Mouse (Mus musculus) lung, embryonic 16.5 days (tissue): ENCODE data around the gene Sypl2. TPM values are rescaled to one million over a fixed set of nuclear protein-coding genes. Genes with fewer than 3 reads are reported as not detected.

Experiments
- ATAC-seq: fragments of 200-750 bp; cut with Nextera tagmentation; 2 replicates; pipeline ENCODE4 v1.8.0; 2017; ENCODE audit warnings: low read depth, mild to moderate bottlenecking, moderate library complexity
- H3K27ac ChIP-seq: fragments of 300-500 bp; sonication (generic); 2 replicates; pipeline ENCODE4 v1.5.1; 2014; ENCODE audit warnings: mild to moderate bottlenecking, control low read depth, low read length
- H3K27me3 ChIP-seq: fragments of 300-500 bp; sonication (generic); 2 replicates; pipeline ENCODE4 v1.6.1; 2014; ENCODE audit warnings: low read depth, low read length, mixed read lengths; ENCODE audit not compliant: control insufficient read depth, insufficient read depth
- H3K36me3 ChIP-seq: fragments of 300-500 bp; sonication (generic); 2 replicates; pipeline ENCODE4 v1.6.1; 2014; ENCODE audit warnings: low read length; ENCODE audit not compliant: control insufficient read depth, insufficient read depth
- H3K4me1 ChIP-seq: fragments of 300-500 bp; sonication (generic); replicated peaks from 2 replicates; pipeline ENCODE4 v1.6.1; 2014; ENCODE audit warnings: low read length, mixed read lengths; ENCODE audit not compliant: control insufficient read depth, insufficient read depth
- H3K4me2 ChIP-seq: fragments of 300-500 bp; sonication (generic); 2 replicates; pipeline ENCODE4 v1.6.1; 2014; ENCODE audit warnings: low read depth, low read length, control low read depth
- H3K4me3 ChIP-seq: fragments of 300-500 bp; sonication (generic); 2 replicates; pipeline ENCODE4 v1.5.1; 2014; ENCODE audit warnings: mild to moderate bottlenecking, low read length, control low read depth
- H3K9ac ChIP-seq: fragments of 300-500 bp; sonication (generic); 2 replicates; pipeline ENCODE4 v1.6.1; 2014; ENCODE audit warnings: low read length, control low read depth
- H3K9me3 ChIP-seq: fragments of 300-500 bp; sonication (generic); 2 replicates; pipeline ENCODE4 v1.6.1; 2016; ENCODE audit warnings: low read length; ENCODE audit not compliant: control insufficient read depth
- WGBS: fragments of 180-500 bp; shearing (Covaris S2); extraction: QIAGEN DNeasy Blood & Tissue Kit; methylation state at CpG from one replicate; pipeline ENCODE4 v1.1.7; 2014; 5-methylcytosine and 5-hydroxymethylcytosine counted together
- polyA plus RNA-seq: library from polyadenylated mRNA; unstranded; fragments of >200 nt; fragmentation: Nextera tagmentation; extraction: Ambion mirVana; gene quantifications from 2 replicates; pipeline ENCODE4 v1.2.1, GENCODE M21; 2015

Sypl2 gene
- polyA plus RNA-seq, 1 experiment from 2014 or later, result 0.46 TPM

DNA sequence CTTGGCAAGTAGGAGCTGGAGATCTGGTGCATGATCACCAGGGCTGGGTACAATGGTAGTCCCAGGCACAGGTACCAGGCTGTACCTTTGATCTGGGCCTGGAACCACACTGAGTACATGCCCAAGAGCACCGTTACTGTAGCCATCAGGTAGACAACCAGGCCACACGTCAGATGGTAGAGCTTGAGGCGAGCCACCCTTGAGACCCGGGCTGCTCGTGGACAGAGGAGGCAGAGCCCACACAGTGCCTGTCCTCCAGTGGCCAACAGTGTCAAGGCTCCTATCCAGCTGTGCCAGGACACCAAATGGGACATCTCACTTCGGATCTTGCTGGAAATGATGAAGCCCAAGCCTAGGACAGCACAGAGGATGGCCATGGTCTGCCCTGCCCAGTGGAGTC, 27.2 kb downstream of the Sypl2 start:
- H3K9ac ChIP-seq, result no peak overlapping the region
- H3K27ac ChIP-seq, result no peak overlapping the region
- H3K27me3 ChIP-seq, result no peaks in the 10 kb centered on the region
- peaks cover 25% of the 10 kb centered on the region for H3K4me1 ChIP-seq
- no peak overlapping the region for H3K4me2 ChIP-seq
- 86% methylated on average over 6 of the region's 6 CpGs for WGBS
- no peaks in the 10 kb centered on the region for H3K9me3 ChIP-seq
- peaks cover 2% of the 10 kb centered on the region for H3K36me3 ChIP-seq
- H3K4me3 ChIP-seq, result no peak overlapping the region
- no peak for ATAC-seq

DNA sequence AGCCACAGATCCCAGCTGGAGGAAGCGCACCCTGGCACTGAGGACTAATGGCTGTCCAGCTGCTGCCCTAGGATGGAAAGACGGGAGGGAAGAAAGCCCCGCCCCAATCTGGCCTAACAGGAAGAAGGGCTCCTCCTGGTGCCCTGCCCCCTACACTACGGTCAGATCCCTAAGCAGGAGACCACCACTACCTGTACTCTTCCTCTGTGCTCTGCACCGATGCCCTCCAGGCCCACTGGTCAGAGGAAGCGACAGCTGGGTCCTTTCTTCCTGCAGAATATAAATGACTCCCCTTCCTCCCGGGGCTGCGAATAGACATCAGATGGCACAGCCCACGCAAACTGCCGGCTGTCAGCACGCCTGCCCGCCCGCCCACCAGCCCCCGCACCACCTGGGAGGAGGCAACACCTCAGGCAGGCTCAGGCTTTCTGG, 29.4 kb downstream of the Sypl2 start:
- peaks cover 22% of the 10 kb centered on the region for H3K4me1 ChIP-seq
- 0 out of 2 replicates have a peak overlapping the region, but pooled peaks have one; percentile 42 for H3K9ac ChIP-seq
- ATAC-seq, result peak; percentile 51
- 22% methylated on average over 14 of the region's 14 CpGs for WGBS
- no peaks in the 10 kb centered on the region for H3K27me3 ChIP-seq
- H3K27ac ChIP-seq, result no peak overlapping the region
- no peak overlapping the region for H3K4me3 ChIP-seq
- no peaks in the 10 kb centered on the region for H3K9me3 ChIP-seq
- H3K36me3 ChIP-seq, result 0 out of 2 replicates have a peak, but pooled peaks cover 2% of the 10 kb centered on the region
- peak overlapping the region; percentile 38 for H3K4me2 ChIP-seq

DNA sequence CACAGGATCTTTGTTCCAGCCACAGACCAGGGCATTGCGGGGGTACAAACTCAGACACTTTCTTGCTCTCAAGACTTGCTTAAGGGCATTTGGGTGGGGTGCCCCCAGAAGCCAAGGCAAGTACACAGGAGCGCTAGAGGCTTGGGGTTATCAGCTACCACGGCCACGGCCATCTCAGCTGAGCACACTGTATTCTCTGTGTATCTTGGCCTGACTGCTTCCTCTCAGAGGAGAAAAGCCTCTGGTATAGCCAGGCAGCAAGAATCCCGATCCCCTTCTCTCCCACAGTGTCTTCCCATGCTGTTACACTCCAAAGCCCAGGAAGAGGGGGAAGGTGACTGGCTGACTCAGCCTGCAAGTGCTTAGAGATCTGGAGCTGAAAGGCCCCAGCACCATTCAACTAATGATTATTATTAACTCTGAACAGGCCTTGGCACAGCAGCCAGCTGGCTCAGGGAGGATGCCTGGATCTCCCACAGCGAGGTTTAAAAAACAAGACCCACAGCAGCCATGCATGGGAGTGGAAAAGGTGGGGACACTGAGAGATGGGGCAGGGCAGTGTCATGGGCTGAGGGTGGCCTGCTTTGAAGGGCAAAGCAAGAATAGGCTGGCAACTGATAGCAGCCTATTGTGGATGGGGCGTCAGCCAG, 30.4 kb downstream of the Sypl2 start:
- Histone ChIP-seq H3K9me3 (no peaks in the 10 kb centered on the region), H3K4me3 (no peak overlapping the region), H3K27me3 (no peaks in the 10 kb centered on the region), H3K9ac (no peak overlapping the region), H3K4me2 (no peak overlapping the region), H3K27ac (no peak overlapping the region), H3K4me1 (peaks cover 13% of the 10 kb centered on the region), H3K36me3 (no peaks in the 10 kb centered on the region)
- ATAC-seq, result no peak
- 78% methylated on average over 7 of the region's 7 CpGs for WGBS

DNA sequence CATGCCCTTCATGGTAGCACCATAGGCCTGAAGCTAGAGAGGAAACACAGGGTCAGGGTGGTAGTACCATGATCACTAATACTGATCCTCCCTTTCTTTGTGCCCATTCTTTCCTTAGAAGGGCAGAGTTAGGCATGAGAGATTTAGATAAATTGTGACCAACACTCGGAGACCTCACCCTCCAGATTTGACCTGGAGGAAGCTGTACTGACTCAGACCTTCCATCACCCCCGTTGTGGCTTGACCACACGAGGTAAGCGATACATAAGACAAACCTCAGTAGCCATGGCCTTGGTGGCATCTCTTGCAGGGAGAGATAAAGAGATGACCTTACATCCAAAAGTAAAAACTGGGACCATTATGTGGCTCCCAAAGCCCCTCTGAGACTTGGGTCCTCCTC, 31.2 kb downstream of the Sypl2 start:
- no peak for ATAC-seq
- WGBS, result 77% methylated on average over 4 of the region's 4 CpGs
- Histone ChIP-seq H3K27ac (no peak overlapping the region), H3K36me3 (no peaks in the 10 kb centered on the region), H3K9ac (no peak overlapping the region), H3K9me3 (no peaks in the 10 kb centered on the region), H3K4me2 (no peak overlapping the region), H3K4me3 (no peak overlapping the region), H3K27me3 (no peaks in the 10 kb centered on the region), H3K4me1 (peaks cover 13% of the 10 kb centered on the region)

DNA sequence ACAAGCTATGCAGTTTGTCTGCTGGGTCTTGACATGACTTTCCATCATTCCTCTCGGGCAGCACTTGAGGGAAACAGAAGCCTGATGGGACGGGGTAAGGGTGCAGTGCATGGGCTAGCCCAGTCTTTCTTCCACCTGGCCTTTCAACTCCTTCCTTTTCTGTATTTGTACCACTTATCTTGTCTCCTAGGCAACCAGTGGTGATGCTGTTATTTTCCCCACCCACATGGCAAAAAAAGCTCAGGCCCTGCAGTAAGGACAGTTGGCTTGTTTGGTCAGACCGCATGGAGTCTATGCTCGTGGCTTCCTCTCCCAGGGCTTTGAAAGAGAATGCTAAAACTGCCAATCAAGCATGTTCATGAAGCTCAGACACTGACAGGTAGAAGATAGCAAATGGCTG, 32.8 kb downstream of the Sypl2 start:
- WGBS, result 61% methylated on average over 4 of the region's 4 CpGs
- Histone ChIP-seq H3K36me3 (no peaks in the 10 kb centered on the region), H3K9me3 (no peaks in the 10 kb centered on the region), H3K4me3 (no peak overlapping the region), H3K9ac (no peak overlapping the region), H3K4me1 (peaks cover 17% of the 10 kb centered on the region), H3K27ac (no peak overlapping the region), H3K4me2 (no peak overlapping the region), H3K27me3 (no peaks in the 10 kb centered on the region)
- no peak for ATAC-seq

DNA sequence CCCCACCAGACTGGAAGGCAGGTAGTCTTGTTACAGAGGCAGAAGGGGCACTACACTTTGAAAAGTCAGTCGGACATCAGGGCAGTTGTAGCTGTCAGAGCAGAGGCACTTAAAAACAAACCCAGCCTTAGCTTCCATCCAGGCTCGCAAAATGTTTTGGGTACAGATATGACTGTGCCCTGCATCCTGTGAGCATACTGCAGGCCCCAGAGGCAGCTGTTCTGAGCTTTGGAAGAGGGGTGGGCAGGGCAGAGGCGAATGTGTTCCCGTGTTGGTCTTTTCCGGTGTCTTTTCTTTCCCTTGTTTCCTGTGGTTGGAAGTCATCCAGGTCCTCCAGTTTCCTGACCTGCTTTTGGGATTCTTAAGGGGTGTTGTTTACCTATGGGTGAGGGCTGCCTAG, 36.6 kb downstream of the Sypl2 start:
- Histone ChIP-seq H3K36me3 (no peaks in the 10 kb centered on the region), H3K27ac (no peak overlapping the region), H3K9me3 (no peaks in the 10 kb centered on the region), H3K4me2 (peak overlapping the region; percentile 26), H3K9ac (peak overlapping the region; percentile 46), H3K4me1 (peaks cover 16% of the 10 kb centered on the region), H3K27me3 (0 out of 2 replicates have a peak, but pooled peaks cover 3% of the 10 kb centered on the region), H3K4me3 (0 out of 2 replicates have a peak overlapping the region, but pooled peaks have one; percentile 0)
- ATAC-seq, result no peak
- WGBS, result 14% methylated on average over 5 of the region's 5 CpGs

DNA sequence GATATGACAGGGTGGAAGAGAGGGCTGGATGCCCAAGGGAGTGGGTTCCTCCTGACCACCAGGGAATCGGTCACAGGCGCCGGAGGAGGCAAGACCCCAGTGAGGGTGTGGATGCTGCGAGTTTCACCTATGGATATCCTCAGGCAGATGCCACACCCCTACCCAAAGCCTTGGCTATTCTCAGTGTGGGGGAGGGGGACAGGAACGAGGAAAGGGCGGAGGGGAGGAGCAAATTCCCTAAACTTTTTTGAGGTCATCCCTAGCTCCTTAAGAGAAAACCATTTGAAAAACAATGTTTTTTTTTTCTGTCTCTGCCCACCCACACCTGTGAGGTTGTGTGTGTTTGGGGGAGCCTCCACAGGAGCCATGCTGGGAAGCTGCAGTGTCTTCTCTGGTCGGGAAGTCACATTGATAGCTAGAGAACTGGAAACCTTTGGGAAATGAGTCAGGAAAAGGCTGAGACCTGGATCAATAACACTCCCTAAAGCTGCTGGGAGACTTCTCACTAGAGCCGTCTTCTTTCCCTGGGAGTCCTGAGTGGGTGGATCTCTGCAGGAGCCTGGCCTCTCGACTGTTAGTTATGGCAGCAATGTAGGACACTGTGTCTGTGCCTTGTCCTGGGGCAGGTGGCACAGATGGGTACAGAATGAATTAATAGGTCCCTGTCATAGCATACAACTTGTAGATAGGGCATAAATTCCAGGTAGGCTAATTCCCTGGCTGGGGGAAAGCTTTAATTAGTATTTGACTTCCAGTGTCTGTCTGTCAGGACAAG, 37.5 kb downstream of the Sypl2 start:
- no peak overlapping the region for H3K9ac ChIP-seq
- WGBS, result 65% methylated on average over 9 of the region's 9 CpGs
- no peak for ATAC-seq

DNA sequence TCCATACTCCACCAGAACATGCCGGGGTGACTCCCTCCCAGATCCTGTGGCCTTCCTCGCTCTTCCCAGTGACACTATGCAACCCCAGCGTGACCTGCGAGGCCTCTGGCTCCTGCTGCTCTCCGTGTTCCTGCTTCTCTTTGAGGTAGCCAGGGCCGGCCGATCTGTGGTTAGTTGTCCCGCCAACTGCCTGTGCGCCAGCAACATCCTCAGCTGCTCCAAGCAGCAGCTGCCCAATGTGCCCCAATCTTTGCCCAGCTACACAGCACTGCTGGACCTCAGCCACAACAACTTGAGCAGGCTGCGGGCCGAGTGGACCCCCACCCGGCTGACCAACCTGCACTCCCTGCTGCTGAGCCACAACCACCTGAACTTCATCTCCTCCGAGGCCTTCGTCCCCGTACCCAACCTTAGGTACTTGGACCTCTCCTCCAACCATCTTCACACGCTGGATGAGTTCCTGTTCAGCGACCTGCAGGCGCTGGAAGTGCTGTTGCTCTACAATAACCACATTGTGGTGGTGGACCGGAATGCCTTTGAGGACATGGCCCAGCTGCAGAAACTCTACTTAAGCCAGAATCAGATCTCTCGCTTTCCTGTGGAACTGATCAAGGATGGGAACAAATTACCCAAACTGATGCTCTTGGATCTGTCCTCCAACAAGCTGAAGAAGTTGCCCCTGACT, 39.2 kb downstream of the Sypl2 start:
- 59% methylated on average over 20 of the region's 20 CpGs for WGBS
- Histone ChIP-seq H3K4me1 (peaks cover 16% of the 10 kb centered on the region), H3K4me3 (peak overlapping the region; percentile 55; the same call in 1 of the 2 replicates), H3K9me3 (no peaks in the 10 kb centered on the region), H3K27me3 (0 out of 2 replicates have a peak, but pooled peaks cover 3% of the 10 kb centered on the region), H3K9ac (peak overlapping the region; percentile 71), H3K27ac (no peak overlapping the region), H3K36me3 (no peaks in the 10 kb centered on the region), H3K4me2 (peak overlapping the region; percentile 94; the same call in 1 of the 2 replicates)
- 0 out of 2 replicates have a peak, but pooled peaks have one; percentile 7 for ATAC-seq

More for the DNA sequence above, 37.5 kb downstream of the Sypl2 start:
- Histone ChIP-seq H3K4me1 (peaks cover 16% of the 10 kb centered on the region), H3K4me3 (no peak overlapping the region), H3K9me3 (no peaks in the 10 kb centered on the region), H3K36me3 (no peaks in the 10 kb centered on the region), H3K27ac (no peak overlapping the region), H3K4me2 (no peak overlapping the region), H3K27me3 (0 out of 2 replicates have a peak, but pooled peaks cover 3% of the 10 kb centered on the region)
